ENCODE assay signal across 19 mouse cellular contexts in the genomic region with DNA sequence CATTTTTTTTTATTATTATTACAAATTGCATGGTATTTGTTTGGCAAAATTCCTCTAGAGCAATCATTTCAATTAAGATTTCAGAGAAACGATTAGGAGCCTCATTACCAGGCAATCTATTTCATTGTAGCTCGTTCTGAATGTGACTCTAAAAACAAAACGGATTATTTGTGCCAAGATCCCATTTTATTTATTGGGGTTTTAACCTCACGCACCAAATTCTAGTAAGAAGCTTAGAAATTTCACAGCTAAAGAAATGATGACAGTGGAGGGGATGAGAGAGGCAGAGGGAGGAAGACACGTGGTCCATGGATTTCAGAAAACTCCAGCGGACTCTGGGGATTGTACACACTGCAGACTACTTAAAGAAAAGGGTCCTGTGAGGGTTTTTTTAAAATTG. TPM values are rescaled to one million over a fixed set of nuclear protein-coding genes. Genes with fewer than 3 reads are reported as not detected.
DNase-seq lines count a peak whose midpoint lies in the region; ATAC-seq and TF ChIP-seq lines count a peak whose summit lies in the region.
"Had no signal": no experiment of that assay in that cellular context is flagged by ENCODE, and none has a peak within 500 bp of the region (broad histone marks: within the 10 kb centered on the region; RNA-seq: fewer than 3 reads in every experiment).

No protein-coding gene starts in this region.

- no peak for TF ChIP-seq CTCF in kidney, postnatal 0 days (IDR thresholded peaks at IDR 0.05; ENCODE audit: low read depth)
- no peak for TF ChIP-seq CTCF in midbrain, postnatal 0 days (IDR thresholded peaks at IDR 0.05)

- H3K4me3 ChIP-seq in kidney, postnatal 0 days (replicated peaks; ENCODE audit: low read depth, low read length) = no peak overlapping the region
- H3K4me3 ChIP-seq in midbrain, postnatal 0 days (ENCODE audit: low read depth, low read length) = no peak overlapping the region
- H3K4me3 ChIP-seq in midbrain, embryonic 15.5 days = no peak overlapping the region
- H3K4me3 ChIP-seq: embryonic facial prominence, embryonic 10.5 days; embryonic facial prominence, embryonic 12.5 days; forebrain, embryonic 13.5 days; forebrain, embryonic 15.5 days had no signal

- H3K36me3 ChIP-seq in kidney, postnatal 0 days (ENCODE audit: insufficient read depth, low read length) = no peaks in the 10 kb centered on the region
- H3K36me3 ChIP-seq in midbrain, postnatal 0 days (ENCODE audit: insufficient read depth, low read length) = peaks cover 5% of the 10 kb centered on the region; the same call in 1 of the 2 replicates
- H3K36me3 ChIP-seq in midbrain, embryonic 15.5 days (replicated peaks) = no peaks in the 10 kb centered on the region
- H3K36me3 ChIP-seq: embryonic facial prominence, embryonic 10.5 days; embryonic facial prominence, embryonic 12.5 days; forebrain, embryonic 15.5 days had no signal

- H3K27ac ChIP-seq in kidney, postnatal 0 days = no peak overlapping the region
- no peak overlapping the region for H3K27ac ChIP-seq in midbrain, postnatal 0 days (ENCODE audit: low read depth, low read length)
- H3K27ac ChIP-seq in midbrain, embryonic 15.5 days = no peak overlapping the region
- H3K27ac ChIP-seq: embryonic facial prominence, embryonic 10.5 days; embryonic facial prominence, embryonic 12.5 days; forebrain, embryonic 13.5 days; forebrain, embryonic 15.5 days had no signal

- WGBS in kidney, postnatal 0 days = 53% methylated on average over 6 of the region's 6 CpGs
- WGBS in midbrain, postnatal 0 days = 66% methylated on average over 6 of the region's 6 CpGs
- 67% methylated on average over 6 of the region's 6 CpGs for WGBS in midbrain, embryonic 15.5 days

- ATAC-seq in kidney, postnatal 0 days (replicated peaks; ENCODE audit: low FRiP score, low read depth) = no peak
- no peak for ATAC-seq in midbrain, postnatal 0 days (ENCODE audit: low FRiP score)
- no peak for ATAC-seq in midbrain, embryonic 15.5 days (replicated peaks)
- ATAC-seq: activated CD4-positive, CD25-positive, alpha-beta regulatory T cell, adult 4 months; forebrain, embryonic 13.5 days; forebrain, embryonic 15.5 days; forebrain, postnatal 0 days; Patski had no signal

- H3K4me2 ChIP-seq in kidney, postnatal 0 days (ENCODE audit: low read length) = no peak overlapping the region
- no peak overlapping the region for H3K4me2 ChIP-seq in midbrain, postnatal 0 days (ENCODE audit: low read depth, low read length, poor library complexity, severe bottlenecking)
- H3K4me2 ChIP-seq in midbrain, embryonic 15.5 days = no peak overlapping the region
- H3K4me2 ChIP-seq: embryonic facial prominence, embryonic 12.5 days; forebrain, embryonic 13.5 days; forebrain, embryonic 15.5 days had no signal

- no peaks in the 10 kb centered on the region for H3K9me3 ChIP-seq in kidney, postnatal 0 days (replicated peaks; ENCODE audit: low read length)
- H3K9me3 ChIP-seq in midbrain, postnatal 0 days (ENCODE audit: low read length) = no peaks in the 10 kb centered on the region
- H3K9me3 ChIP-seq in midbrain, embryonic 15.5 days = no peaks in the 10 kb centered on the region
- H3K9me3 ChIP-seq: embryonic facial prominence, embryonic 10.5 days; embryonic facial prominence, embryonic 12.5 days; forebrain, embryonic 13.5 days; forebrain, embryonic 15.5 days had no signal

- H3K4me1 ChIP-seq in kidney, postnatal 0 days (replicated peaks; ENCODE audit: insufficient read depth, low read length) = peaks cover 11% of the 10 kb centered on the region
- H3K4me1 ChIP-seq in midbrain, postnatal 0 days (ENCODE audit: insufficient read depth, low read length) = no peaks in the 10 kb centered on the region; the same call in 1 of the 2 replicates
- peaks cover 12% of the 10 kb centered on the region for H3K4me1 ChIP-seq in midbrain, embryonic 15.5 days

- DNase-seq in kidney, postnatal 0 days (ENCODE audit: low spot score) = peak; percentile 69
- DNase-seq in kidney, adult 18-20 months = no peak
- peak; percentile 4 for DNase-seq in midbrain, postnatal 0 days (ENCODE audit: low spot score)
- DNase-seq in layer of hippocampus, adult 8-10 months (ENCODE audit: low spot score in 2 of 2) = no peak
- DNase-seq: adrenal gland, adult 8-10 months; adrenal gland, postnatal 14 days; cerebellum, adult 11-12 months; cerebellum, adult 2 months; cerebellum, adult 9-10 months; cerebellum, postnatal 10 days; cerebellum, postnatal 25 days; forebrain, postnatal 0 days had no signal

- H3K27me3 ChIP-seq in kidney, postnatal 0 days (ENCODE audit: insufficient read depth, low read length) = no peaks in the 10 kb centered on the region
- no peaks in the 10 kb centered on the region for H3K27me3 ChIP-seq in midbrain, postnatal 0 days (ENCODE audit: insufficient read depth, low read length)
- H3K27me3 ChIP-seq in midbrain, embryonic 15.5 days (replicated peaks) = no peaks in the 10 kb centered on the region
- H3K27me3 ChIP-seq: embryonic facial prominence, embryonic 12.5 days; Patski had no signal

- no peak overlapping the region for H3K9ac ChIP-seq in kidney, postnatal 0 days (ENCODE audit: low read depth, low read length)
- H3K9ac ChIP-seq in midbrain, postnatal 0 days (replicated peaks; ENCODE audit: low read length, poor library complexity, severe bottlenecking) = no peak overlapping the region
- no peak overlapping the region for H3K9ac ChIP-seq in midbrain, embryonic 15.5 days
- H3K9ac ChIP-seq: embryonic facial prominence, embryonic 12.5 days; forebrain, embryonic 13.5 days; forebrain, embryonic 15.5 days; forebrain, postnatal 0 days had no signal

RNA-seq across cellular contexts. Expression of a gene that starts 33.6 kb away (rescaled TPM):
- polyA plus RNA-seq in kidney, postnatal 0 days (2015; fragmentation: Nextera tagmentation; extraction: Ambion mirVana) = 24.6 and 31.7 TPM in 2 replicates
- total RNA-seq in midbrain, postnatal 0 days (2014; rRNA removed) = 1,178 and 1,429 TPM in 2 replicates
- polyA plus RNA-seq in midbrain, postnatal 0 days (2015; fragmentation: Nextera tagmentation; extraction: Ambion mirVana) = 480 and 547 TPM in 2 replicates
- polyA plus RNA-seq in midbrain, embryonic 15.5 days (2015; fragmentation: Nextera tagmentation; extraction: Ambion mirVana) = 375 and 400 TPM in 2 replicates
- total RNA-seq in layer of hippocampus, adult 8-10 months (2022) = 100 to 1,000 TPM; 476 to 520 (median 494) TPM
- polyA plus RNA-seq: activated CD4-positive, CD25-positive, alpha-beta regulatory T cell, adult 4 months had no signal

Comparison
In these comparisons a context has a peak if more than half of its experiments do, and no peak if none do; other contexts are left out.
1. DNase-seq: peak in kidney, postnatal 0 days (single experiment) and midbrain, postnatal 0 days (single experiment); none in kidney, adult 18-20 months (single experiment) and layer of hippocampus, adult 8-10 months (0 of 2).
2. RNA of a gene that starts 33.6 kb away (polyA plus RNA-seq): 480 to 547 TPM in midbrain, postnatal 0 days and 375 to 400 TPM in midbrain, embryonic 15.5 days; 24.6 to 31.7 TPM in kidney, postnatal 0 days; every median in the first group is over 10 times any median in the second.